Mouse (Mus musculus): ENCODE data around the gene Cotl1.

- TF ChIP-seq CTCF (IDR thresholded peaks at IDR 0.05) (peak; percentile 89), EP300 (IDR thresholded peaks at IDR 0.05) (peak; percentile 33; the same call in 1 of the 2 replicates)
Observed at GRCm38 (mm10) chr8:119843444-119843843, 3.1 kb upstream of the Cotl1 start.
